Mouse (Mus musculus) erythroid progenitor cell, adult 5-6 weeks (primary cell): ENCODE data around the gene Txnrd2. TPM values are rescaled to one million over a fixed set of nuclear protein-coding genes. Genes with fewer than 3 reads are reported as not detected.
A peak's percentile ranks its signal among the peaks of the same experiment; 100 is the strongest.

Experiments
- ATAC-seq: replicated peaks from 2 replicates; pipeline ENCODE4 v1.8.0; 2016; ENCODE audit warnings: moderate number of reproducible peaks, mild to moderate bottlenecking, moderate TSS enrichment, inconsistent platforms; ENCODE audit not compliant: poor library complexity, low FRiP score, severe bottlenecking
- total RNA-seq, 2 experiments: library from RNA; stranded (forward) in 1 of 2; stranded (reverse) in 1 of 2; fragments of 150-400 nt in 1 of 2; fragments of 186-747, 209-891 nt in 1 of 2; gene quantifications; 2 replicates each; pipeline versions ENCODE4 v1.2.3 to v1.2.4; 2015 to 2017; ENCODE audit warnings: low replicate concordance in 2 of 2

The Txnrd2 gene
- total RNA-seq, 2 experiments from 2014 or later = 217 to 221 TPM

GRCm38 (mm10) chr16:18472416-18472815 is 46.2 kb downstream of the Txnrd2 start:
- no peak for ATAC-seq

DNA sequence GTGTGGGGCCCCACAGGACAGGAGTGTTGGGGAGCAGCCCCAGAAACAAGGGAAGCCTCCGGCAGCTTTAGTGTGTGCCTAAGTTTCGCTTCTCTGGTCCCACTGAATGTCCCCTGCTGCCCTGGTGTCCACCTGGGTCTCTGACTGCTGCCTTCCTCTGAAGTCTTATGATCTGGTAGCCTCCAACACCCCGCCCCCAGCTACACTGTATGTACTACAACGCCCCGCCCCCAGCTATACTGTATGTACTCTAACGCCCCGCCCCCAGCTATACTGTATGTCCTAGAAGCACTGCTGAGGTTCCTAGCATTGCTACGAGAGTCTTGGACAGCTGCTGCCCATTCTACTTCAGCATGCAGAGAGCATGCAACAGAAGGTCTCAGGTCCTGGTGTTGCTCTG is 46.8 kb downstream of the Txnrd2 start:
- no peak for ATAC-seq

- ATAC-seq = no peak
These were observed 47.8 kb downstream of the Txnrd2 start for GRCm38 (mm10) chr16:18474021-18474420.

DNA sequence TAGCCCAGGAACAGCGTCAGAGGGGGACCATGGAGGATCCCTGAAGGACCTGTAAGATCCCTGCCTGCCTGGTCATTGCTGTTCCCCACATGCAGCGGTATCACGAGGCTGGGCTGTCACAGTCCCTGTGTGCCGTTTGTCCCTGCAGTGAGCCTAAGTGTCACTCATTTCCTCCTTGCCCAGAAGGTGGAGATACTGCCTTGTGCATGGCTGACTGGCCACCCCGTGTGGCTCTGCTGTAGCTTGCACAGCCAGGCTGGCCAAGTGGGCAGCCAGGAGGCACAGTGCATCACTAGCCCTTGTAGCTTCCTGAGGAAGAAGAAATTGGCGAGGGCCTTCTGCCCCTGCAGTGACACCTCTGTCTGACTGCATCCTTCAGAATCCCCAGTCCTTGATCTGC is 51.8 kb downstream of the Txnrd2 start:
- no peak for ATAC-seq

DNA sequence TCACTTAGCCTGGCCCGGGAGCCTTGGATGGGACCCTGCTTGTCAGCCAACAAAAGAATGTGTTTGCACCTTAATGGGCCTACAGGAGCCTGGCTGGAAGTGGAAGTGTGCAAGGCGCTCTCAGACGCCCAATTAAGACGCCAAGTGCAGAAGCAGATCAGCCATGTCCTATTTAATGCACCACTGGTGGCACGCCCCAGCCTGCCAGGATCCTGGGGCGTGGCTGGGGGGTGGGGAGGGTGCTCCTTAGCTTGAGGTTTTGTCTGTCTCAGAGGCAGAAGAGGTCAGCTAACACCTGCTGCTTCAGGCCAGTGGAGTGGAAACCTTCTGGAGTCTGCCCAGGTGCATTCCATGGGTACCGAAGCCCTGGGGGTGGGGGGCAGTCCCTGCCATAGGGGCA is 53.5 kb downstream of the Txnrd2 start:
- ATAC-seq = no peak

GRCm38 (mm10) chr16:18480933-18481485 is 54.8 kb downstream of the Txnrd2 start:
- no peak for ATAC-seq

- ATAC-seq = no peak
These were observed 56.2 kb downstream of the Txnrd2 start for GRCm38 (mm10) chr16:18482431-18482830.

DNA sequence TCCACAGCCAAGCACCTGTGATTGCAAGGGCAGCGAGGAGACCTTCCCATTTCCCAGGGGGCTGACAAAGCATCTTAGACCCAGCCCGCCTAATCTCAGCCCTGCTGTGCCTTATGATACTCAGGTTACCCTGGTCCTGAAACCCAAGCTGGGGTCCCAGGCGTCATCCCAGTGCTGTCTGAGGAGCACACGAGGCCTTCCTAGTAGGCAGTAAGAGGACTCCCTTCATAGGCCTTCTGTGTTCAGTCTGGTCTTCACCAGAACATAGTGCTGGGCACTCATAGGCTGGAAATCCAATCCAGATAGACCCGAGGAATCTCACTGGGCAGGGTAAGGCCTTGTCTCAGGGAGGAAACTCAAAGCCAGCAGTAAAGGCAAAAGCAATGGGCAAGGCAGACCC is 57.7 kb downstream of the Txnrd2 start:
- ATAC-seq = no peak

DNA sequence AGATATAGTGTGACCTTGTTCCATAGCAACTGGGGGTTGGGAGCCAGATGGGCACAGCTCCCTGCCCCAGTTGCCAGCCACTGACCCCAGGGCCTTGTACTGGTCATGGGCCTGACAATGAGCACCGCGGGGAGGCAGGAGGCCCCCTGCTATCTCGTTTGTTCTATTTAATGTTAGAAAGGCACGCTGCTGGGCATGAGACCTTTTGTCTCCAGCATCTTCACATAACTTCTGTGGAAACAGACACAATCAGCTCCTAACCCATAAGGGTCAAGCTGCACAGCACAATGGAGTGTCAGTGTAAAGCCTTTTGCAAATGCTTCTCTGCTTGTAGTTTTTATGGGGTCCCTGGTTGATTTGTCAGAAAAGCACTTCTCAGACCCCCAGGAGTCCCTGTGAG is 58.2 kb downstream of the Txnrd2 start:
- ATAC-seq = no peak

DNA sequence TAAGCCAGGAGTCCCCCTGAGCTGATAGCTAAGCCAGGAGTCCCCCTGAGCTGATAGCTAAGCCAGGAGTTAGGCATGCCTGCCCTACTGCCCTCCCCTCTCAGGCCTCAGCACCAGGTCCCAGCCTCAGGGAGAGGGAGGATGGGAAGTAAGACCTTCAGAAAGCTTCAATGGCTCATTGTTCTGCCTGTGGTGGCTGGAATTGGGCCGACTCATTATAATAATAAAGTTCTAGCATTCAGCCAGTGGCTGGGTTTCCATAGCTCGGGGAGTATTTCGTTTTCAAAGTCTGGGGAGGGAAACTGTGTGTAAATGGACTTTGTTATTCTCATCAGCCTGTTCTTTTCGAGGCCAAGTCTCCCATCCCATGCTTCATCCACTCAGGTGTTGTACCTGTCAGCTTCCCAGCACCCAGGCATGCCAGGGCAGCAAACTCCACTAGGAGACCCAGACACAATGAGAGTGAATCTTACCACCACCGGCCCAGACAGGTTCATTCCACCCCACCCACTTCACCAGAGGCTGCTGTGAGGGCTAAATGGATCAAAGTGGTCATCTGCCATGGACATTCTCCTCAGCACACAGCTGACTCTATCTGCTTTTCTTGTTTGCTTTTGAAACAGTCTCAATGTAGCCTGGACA is 58.7 kb downstream of the Txnrd2 start:
- no peak for ATAC-seq

- no peak for ATAC-seq
These were observed 59.9 kb downstream of the Txnrd2 start for GRCm38 (mm10) chr16:18486126-18486525.

- ATAC-seq = no peak
These were observed 64.1 kb downstream of the Txnrd2 start for GRCm38 (mm10) chr16:18490281-18490680.

DNA sequence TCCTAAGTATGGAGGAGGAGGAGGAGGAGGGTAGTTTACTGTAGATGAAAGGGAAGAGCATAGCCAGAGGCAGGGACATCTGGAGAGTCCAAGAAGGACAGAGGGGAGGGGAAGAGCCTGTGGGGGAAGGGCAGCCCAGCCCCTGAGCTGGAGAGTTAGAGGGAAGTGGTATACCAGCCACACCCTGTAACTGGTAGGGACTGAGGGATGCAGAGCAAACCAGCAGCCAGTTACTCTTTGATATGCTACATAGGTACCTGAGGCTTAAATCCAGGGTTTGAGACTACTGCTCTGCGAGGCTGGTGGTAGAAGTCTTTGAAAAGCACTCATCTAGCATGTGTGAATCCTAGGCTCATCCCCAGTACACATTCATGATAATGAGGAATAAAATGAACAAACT is 64.7 kb downstream of the Txnrd2 start:
- ATAC-seq = no peak

- ATAC-seq = peak; percentile 58
These were observed 71.8 kb downstream of the Txnrd2 start for GRCm38 (mm10) chr16:18497865-18498515.

- peak; percentile 95 for ATAC-seq
These were observed 72.4 kb downstream of the Txnrd2 start, which contains the start of the genes Gnb1l and Rtl10 for GRCm38 (mm10) chr16:18498558-18498990. TSS of gene Gnb1l (plus strand) at chr16:18498713. TSS of gene Rtl10 (plus strand) at chr16:18498901.

- ATAC-seq = no peak
These were observed 72.8 kb downstream of the Txnrd2 start for GRCm38 (mm10) chr16:18498996-18499395.

DNA sequence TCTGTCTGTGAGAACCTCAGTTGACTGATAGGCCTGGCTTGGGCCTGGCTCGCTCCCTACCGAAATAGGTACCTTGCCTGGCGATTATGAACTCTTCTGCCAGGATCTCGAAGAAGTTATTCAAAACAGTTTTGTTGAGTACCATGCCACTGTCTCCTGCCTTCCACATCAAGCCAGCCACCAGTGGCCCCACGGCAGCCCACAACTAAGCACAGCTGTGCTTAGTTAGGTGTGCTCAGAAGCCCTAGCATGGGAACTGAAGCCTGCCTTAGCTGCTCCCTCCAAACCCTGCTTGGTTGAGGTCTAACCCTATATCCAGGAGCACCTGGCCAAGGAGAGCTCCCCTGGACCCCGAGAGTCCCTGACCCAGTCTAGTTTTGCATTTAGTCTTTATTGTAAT is 75.3 kb downstream of the Txnrd2 start:
- ATAC-seq = no peak

- ATAC-seq = no peak
These were observed 77.6 kb downstream of the Txnrd2 start for GRCm38 (mm10) chr16:18503566-18504342.

GRCm38 (mm10) chr16:18506524-18507199 is 80.5 kb downstream of the Txnrd2 start:
- ATAC-seq = no peak

DNA sequence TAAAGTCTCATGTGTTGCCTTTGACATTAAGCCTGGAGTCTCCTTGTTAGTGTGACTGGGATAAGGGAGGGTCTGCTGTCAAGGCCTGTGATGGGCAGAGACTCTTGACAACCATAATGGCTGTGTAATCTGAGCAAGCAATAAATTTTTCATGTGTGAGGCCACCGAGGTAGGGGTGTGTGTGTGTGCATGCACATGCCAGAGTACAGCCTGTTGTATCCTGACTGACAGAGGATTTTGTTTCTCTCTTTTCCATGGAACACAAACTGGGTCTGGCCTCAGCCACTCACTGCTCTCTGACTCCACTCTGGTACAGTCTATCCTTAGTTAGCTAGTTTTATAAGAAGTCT is 81.0 kb downstream of the Txnrd2 start:
- ATAC-seq = no peak
